Mouse (Mus musculus) cerebellum, adult 8-10 months (tissue): ENCODE data around the gene March10.

Experiments
- DNase-seq: peaks from one replicate; pipeline ENCODE4 v3.0.0; 2022

Gene March10

DNA sequence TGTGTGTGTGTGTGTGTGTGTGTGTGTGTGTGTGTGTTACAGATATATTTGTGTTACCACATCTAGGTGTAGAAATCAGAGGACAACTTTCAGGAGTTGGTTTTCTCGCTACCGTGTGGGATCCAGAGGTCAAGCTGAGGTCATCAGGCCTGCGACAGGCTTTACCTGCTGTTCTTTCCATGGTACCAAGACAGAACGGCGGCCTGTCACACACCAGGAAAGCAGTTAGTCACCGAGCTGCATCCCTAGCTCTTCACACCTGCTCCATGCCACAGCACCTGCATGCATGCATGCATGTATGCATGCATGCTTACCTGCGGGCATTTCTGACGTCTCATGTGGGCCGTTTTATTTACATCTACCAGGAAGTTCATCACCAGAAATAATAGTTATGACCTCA, 9.0 kb upstream of the March10 start:
- DNase-seq, result no peak

DNA sequence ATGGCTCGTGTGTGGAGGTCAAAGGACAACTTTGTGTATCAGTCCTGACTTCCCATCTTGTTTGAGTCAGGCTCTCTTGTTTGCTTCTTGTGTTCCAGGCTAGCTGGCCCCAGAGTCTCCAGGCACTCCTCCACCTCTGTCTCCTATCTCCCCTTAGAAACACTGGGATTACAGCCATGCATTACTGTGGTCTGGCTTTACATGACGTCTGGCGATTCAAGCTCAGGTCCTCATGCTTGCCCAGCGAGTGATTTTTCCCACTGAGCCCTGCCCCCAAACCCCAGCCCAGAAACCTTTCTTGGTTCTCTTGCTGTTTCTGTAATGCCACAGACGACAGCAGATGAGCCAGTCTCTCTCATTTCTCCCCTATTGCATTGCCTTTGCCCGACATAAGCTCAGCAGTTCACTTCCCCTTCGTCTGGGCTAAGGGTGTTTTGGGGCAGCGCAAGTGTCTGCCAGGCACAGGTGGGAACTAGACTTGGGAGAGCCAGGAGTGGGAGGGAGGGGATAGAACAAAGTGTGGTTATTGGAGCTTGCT, 8.0 kb upstream of the March10 start:
- DNase-seq, result no peak

DNA sequence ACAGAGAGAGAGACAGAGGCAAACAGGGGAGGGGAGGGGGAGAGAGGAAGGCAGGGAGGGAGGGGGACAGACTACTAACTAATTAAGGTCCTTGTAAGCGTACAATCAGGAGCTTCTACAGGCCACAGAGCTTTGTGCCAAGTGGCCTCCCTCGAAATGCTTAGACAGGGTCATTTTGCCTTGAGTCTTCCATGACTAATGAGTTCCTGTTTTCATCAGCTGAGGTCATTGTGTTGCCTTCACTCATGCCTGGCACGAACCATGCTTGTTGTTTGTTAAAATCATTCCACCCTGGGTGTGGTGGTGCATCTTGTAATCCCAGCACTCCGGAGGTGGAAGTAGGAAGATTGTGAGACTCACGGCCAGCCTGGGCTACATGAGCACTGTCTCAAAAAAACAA, 3.4 kb upstream of the March10 start:
- no peak for DNase-seq

DNA sequence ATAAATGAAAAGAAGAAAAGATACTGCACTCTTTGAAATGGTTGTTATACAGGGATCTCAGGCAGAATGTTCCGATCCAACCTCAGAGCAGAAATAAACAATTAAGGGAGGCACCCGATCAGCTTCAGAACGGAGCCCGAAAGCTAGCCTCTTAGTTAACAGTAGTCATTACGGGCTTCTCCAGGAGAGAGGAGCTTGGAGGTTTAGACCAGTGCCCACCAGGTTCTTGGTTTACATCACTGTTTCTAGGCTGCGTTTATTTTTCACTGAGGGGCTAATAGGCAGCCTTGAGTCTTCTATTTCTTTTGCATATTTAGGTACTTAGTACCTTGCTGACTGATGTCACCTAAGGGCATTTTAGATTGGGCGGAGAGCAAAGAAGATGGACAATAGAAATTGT, 506 bp upstream of the March10 start:
- DNase-seq, result no peak

DNA sequence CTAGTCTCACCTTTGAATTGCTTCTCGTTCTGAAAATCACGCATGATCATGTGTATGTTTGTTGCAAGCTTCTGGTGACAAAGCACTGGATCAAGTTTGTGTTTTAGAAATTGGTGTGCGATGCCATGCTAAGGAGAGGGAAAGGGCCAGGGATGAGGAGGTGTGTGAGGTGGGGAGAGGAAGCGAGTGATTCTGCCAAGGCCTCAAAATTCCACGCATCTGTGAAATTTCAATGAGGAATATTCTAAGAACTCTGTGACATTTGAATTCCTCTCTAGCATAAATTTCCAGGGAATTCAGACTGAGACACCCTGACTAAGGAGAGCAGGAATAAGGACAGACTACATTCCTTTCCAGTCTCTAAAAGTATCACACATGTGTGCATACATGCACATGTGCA, 1.4 kb downstream of the March10 start:
- DNase-seq, result no peak

DNA sequence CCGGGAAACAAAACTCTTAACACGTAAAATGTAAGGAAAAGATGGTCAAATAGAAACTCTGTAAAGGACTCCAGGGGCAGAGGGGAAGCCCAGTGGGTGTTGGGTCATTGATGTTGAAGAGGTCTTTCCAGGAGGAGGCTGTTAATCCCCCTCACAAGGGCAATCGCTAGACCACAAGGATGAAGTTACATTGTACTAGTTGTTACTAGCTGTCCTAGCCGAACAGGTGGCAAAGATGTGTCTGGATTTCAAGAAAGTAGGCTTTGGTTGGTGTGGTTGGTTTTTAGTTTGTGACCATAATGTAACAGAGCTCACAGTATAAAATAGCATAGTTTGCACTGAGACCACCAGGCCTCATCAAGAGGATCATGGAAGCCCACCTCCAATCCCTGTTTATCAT, 3.5 kb downstream of the March10 start:
- no peak for DNase-seq

DNA sequence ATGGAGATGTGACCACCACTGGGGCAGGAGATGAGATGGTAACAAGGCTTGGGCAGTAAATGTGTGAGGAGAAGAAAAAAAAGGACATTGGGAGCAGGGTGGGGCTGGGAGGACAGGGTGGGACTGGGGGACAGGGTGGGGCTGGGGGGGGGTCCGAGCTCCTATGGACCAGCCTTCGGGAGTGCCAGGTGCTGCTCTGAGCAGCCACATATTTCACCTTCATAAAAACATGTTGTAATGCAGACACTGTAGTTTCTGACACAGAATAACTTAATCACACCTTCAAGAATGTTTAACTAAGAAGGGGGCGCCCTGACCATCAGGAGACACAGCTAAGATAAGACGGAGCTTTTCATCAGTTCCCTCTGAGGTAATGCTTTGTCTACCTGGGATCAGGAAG, 4.0 kb downstream of the March10 start:
- DNase-seq, result no peak

DNA sequence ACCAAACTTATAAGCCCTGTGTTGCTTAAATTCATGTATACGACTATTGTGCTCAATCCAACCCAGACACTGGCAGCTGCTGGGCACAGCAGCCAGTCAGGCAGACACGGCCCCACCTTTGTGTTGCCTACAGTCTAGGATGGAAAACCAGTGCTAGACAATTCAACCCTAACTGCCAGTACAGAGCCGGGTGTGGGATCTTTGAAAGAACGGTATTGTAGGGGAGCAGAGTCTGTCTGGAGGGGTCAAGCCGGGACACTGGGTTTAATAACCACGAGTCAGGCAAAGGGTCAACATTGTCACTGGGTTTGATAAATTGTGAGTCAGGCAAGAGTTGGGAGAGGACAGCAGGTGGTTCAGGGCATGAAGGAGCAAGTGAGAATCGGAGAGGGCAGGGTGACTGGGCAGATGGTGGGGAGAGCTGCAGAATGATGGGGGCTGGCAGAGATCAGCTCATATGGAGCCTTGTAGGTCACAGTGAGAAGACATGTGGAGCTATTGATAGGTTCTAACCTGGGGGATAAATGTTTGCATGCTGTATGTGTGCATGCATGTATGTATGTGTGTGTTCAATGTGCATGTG, 4.9 kb downstream of the March10 start:
- DNase-seq, result no peak

DNA sequence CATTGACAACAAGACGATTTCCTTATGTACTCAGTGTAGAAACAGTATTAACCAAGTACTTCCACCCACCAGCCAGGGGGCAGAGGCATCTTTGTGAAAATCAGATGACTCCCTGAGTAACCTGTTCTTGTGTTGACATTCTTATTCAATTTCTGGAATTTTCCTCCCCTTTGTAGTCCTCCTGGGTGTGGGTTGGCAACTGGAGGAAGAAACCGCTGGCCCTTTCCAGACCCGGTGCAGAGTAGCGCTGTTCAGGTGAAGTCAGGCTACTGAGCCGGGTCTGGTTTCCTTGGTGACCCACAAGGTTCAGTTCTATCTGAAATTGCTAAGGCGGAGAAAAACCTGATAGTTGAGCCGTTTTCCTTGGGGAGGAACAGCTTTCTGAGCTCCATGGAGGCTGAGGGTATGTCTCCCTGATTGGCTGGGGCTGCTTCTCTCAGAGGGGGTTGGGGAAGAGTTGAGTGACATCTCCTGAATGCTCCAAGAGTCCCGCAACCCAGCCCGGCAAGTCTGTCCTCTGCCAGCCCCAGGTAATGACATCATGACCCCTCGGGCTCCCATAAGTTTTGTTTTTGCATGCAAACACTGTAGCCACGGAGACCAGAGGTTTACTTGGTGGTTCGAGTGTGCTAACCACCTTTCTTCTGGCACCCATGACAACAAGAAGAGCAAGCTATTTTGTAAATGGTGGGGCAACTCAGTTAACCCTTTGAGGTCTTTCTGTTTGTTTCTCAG, 6.8 kb downstream of the March10 start:
- DNase-seq, result no peak

DNA sequence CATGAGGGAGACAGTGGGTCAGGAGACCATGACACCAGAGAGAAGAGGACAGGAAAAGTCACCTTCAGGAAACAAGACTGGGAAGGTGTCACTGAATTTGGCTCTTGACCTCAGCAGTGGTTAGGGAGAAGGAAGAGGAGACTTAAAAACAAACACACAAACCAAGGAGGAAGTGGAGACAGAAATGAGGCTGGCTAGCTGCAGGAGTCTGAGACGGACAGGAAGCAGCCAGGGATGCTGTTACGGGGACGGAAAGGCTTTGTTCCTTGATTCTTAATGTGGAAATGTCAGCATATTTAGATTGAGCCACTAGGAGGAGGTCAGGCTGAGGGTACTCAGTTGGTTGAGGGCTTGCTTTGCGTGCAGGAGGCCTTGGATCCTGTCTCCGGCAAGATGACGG, 8.9 kb downstream of the March10 start:
- no peak for DNase-seq

DNA sequence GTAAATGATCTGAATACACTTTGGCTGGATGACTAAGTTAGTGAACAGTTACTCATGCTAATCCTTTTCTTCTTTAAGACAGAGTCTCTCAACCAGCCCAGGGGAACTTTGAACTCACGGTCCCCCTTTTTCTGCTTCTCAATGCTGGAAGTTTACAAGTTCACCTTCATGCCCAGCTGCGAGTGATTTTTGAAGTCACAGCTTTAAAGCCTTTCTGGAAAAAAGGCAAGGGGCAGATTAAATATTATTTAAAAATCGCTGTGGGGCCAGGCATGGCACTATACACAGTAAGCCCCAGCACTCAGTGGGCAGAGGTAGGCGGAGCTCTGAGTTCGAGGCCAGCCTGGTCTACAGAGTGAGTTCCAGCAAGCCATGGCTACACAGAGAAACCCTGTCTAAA, 10.3 kb downstream of the March10 start:
- no peak for DNase-seq

DNA sequence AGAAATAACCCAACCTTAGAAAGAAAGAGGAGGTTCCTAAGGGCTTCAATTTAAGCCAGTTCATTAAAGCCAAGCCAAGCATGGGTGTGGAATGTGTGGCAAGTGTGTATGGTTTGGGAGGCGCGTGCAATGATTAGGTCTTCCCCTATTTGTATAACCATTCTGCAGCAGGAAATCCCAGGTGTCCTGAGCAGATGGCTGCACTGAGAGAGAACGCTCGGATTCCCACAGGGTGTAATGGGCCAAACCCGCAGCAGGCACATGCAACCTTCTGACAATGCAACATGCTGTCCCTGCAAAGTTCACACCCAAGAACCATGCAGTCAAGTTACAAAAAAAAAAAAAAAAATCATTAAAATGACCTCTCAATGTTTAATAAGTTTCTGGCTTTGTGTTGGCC, 10.8 kb downstream of the March10 start:
- peak; percentile 6 for DNase-seq

DNA sequence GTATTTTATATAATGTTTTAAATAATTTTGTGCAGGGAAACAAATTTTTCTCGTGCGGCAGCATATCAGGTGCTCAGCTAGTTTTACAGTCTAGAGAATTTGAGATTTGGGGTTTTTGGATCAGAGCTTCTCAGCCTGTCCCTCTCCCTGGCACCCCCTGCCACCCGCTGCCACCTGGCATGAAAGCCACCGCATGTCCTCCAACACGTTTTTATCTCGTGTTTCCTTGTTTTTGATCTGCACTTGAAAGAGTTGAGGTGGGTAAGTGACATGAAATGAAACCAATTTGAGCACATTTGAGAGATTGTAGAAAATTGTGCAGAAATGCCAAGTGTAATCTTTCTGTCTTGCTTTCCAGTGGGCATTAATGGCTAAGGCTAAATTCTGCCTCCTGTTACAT, 11.6 kb downstream of the March10 start:
- DNase-seq, result no peak

DNA sequence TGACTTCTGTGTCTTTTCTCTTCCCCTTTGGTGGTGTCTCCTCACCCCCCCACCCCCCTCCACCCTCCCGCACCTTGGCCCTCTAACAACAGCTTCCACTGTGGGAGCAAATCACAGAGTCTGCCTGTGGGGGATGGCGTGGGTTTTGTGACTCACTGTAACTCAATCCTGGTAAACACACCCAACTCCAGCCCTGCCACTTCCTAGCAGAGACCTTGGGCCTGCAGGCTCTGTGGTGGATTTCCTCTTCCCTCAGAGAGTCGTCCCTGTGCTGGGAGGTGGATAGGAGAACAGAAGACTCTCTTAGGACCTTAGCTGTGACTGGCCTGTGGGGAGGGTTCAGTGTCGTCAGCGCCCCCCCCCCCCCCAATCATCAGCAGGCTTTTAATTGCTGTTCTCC, 13.0 kb downstream of the March10 start:
- no peak for DNase-seq

DNA sequence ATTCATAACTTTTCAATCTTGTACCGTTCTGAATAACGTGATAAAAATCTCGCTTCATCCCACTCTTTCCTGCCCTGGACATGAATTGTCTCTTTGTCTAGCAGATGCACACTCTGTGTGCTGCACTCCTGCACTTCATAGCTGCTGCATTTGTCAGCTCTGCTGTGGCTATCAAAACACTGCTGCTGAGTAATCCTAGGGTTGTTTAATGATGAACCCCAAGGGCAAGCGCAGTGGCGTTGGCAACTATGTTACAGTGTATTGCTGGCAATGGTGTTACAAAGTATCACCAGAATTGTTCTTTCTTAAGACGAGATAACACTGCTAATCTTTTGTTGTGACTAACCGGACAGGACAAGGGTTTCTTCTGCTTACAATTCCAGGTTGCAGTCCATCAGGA, 16.7 kb downstream of the March10 start:
- DNase-seq, result no peak

DNA sequence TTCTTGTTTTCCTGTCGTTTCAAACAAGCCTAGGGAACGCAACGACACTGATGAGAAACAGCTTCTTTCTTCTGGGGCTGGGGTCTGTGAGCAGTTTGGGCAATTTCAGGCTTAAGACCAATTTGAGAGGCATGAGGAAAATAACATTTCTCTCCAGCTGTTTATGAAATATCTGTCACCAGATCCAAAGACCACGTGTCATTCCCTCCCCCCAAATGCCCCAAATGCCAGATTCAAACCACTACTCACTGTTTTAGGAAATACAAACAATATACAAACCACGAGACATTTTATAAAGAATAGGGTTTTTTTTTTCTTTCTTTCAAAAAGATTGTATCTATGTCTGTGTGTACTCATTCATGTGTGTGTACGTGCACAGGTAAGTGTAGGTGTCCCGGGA, 17.6 kb downstream of the March10 start:
- DNase-seq, result no peak

DNA sequence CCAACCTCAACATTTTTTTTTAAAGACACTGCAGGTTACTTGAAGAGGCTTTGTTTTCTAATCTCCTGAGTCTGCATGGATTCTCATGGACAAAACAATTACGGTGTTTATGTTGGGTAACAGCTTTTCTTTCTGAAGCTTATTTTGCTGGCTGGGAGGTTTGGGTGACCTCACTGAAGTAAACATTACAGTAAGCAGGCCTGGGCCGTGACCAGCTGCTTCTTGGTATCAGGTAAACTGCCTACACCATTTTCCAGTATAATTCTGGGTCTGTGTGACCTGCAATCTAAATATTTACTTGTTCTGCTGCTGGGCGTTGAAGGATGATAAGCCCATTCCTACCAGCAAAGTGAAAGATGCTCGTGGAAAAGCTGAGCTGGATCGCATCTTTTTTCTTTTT, 30.1 kb downstream of the March10 start:
- DNase-seq, result no peak

DNA sequence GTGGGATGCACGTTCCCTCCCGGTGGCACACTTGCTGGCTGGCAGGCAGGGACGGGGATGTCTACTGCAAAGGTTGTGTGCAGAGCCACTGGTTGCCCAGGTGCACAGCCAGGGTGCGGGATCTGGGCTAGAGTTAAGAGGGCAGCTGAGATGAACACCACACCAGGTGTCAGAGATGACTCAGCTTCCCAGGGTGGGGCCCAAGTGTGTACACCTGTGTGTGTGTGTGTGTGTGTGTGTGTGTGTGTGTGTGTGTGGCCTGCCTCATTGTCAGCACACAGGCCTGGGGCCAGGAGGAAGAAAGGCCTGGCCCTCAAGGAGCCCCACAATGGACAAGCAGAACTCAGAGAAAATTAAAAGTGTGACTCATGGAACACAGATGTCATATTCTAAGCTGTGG, 31.9 kb downstream of the March10 start:
- DNase-seq, result no peak

DNA sequence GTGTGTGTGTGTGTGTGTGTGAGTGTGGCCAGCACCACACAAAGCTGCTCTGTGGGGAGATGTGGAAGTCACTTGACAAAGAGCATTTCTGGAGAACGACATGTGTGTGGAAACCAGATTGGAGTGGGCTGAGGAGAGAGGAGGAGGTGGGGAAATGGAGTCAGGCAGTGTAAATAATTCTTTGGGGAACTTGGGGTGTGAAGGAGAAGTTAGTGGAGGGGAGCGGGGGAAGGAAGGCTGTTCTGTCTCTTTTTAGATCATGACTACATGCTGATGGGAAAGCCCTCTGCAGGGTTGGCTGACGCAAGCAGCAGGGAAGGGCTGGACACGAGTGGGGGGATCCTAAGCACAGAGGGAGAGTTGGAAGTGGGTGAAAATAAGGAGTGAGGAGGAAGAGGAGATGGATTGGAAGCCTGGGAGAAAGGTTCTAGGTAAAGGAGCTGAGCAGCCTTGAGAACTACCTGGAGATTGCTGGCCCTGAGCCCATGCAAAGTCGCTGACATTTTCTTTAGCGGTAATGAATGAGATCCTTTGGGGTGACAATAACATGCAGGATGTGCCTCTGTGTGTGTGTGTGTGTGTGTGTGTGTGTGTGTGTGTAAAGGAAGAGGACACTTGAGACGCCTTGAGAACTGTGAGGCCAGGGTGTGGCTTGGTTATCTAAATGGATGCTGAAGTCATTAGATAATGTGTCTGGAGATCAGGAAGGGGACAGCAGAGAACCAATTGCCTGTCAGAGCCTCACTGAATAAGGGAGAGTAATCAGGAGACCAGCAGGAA, 35.7 kb downstream of the March10 start:
- DNase-seq, result no peak

DNA sequence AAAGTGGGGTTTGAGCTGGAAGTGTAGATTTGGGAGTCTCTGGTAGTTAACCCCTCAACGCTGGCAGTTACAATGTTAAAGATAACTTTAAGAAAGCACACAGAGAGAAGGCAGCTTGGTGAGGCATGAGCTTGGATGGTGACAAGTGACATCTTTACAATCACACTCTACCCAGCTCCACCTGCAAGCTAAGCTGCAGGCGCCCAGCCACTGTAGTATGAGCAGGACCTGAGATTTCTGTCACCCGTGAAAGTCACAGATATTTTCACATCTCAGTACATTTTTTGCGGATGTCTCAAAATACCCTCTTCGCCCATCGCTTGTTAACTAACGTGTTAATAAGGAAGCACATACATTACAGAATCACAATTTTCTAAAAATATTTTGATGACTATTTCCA, 36.6 kb downstream of the March10 start:
- no peak for DNase-seq

DNA sequence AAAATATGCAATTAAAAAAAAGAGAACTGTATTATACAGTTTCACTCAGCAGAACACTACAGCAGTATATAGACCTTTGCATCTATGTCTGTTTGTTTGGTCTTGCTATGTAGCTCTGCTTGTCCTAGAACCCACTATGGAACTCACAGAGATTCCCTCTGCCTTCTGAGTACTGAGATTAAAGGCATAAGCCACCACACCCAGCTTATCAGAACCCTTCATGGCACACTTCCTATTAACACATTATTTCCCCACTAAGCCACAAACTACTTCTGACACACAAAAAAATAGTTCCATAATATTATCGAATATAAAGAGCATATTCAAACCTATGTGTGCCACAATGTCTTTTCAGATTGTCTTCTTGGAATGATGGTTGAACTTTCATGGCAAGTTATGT, 42.5 kb downstream of the March10 start:
- DNase-seq, result no peak

DNA sequence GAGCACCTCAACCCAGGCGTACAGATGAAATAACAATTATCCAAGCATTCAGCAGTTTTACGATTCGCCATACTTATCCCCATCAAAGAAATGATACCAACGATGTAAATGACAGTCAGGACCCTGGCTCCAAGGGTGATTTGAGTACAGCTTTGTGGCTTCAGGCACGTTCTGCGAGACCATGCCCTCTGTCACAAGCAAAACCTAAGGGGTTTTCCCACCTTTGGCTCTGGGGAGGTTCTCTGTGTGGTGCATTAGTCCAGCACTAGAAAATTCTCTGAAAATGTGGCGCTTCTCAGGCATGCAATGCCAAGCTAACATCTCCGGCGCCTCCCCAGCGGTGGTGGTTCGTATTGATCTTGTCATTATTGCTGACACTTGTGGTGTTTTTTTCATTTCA, 47.1 kb downstream of the March10 start:
- no peak for DNase-seq

DNA sequence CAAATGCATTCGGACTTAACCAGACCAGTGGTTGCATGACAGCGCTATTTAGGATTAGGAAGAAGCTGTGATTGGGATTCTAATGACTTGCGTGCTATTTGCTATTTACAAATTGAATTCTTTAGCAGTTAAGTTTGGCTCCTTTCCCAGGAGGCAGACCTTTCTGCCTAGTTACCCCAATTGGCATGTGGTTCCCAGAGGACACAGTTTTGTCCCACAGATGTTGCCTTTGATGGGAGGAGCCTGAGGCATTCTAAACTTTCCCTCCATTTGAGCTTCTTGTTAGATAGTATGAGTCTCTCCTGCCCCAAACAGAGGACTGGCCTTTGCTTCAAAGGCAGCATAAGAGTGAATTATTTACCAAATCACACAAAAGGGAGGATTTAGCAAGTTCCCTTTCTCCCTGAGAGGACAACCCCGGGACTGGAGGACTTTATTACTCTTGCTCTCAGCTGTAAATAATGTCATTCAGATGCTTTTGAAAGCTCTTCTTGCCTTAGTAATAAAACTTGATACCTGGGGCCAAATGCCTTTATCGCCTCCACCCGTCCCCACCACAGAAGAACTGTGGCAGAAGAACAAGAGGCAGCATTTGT, 48.6 kb downstream of the March10 start:
- DNase-seq, result no peak

DNA sequence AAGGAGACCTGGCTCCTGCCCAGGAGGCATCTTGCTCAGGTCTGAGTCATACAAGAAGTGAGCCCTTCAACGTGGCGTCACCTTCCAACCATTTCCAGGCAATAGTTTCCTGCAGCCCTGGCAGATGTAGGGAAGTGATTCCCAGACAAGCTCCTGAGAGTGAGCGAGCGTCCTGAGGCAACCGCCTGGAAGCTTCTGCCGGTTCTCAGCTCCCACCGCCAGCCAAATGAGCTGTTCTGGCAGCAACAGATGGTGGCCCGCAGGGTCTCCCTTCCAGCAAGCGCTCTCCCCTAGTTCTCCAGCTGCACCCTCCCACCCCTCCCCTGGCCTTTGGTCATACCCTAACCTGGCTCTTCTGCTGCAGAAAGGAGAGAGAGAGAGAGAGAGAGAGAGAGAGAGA, 54.2 kb downstream of the March10 start:
- DNase-seq, result no peak
